Mouse (Mus musculus) liver, adult 2 months (tissue): ENCODE data around the gene Atxn7l1. TPM values are rescaled to one million over a fixed set of nuclear protein-coding genes. Genes with fewer than 3 reads are reported as not detected.
"Not testable (repeated sequence)": the region's sequence is repeated elsewhere in the genome, so short reads cannot be mapped to it uniquely, and the experiment has no call there.

Experiments
- DNase-seq: peaks from one replicate; pipeline ENCODE4 v3.0.0-alpha.2; 2011; ENCODE audit warnings: low read depth, low spot score; ENCODE audit errors: extremely low read depth
- H3K27ac ChIP-seq: fragments of 200-500 bp; replicated peaks from 2 replicates; pipeline ENCODE4 v1.5.1; 2012; ENCODE audit warnings: low read depth, mild to moderate bottlenecking, control low read depth, inconsistent platforms, low read length; ENCODE audit not compliant: insufficient read depth
- H3K27me3 ChIP-seq: fragments of 200-500 bp; 2 replicates; pipeline ENCODE4 v1.6.1; 2012; ENCODE audit warnings: mild to moderate bottlenecking, moderate library complexity, low read length, inconsistent platforms; ENCODE audit not compliant: control insufficient read depth, insufficient read depth
- H3K36me3 ChIP-seq: fragments of 200-500 bp; 2 replicates; pipeline ENCODE4 v1.6.1; 2012; ENCODE audit warnings: low read length, inconsistent platforms; ENCODE audit not compliant: control insufficient read depth, insufficient read depth
- H3K4me1 ChIP-seq: fragments of 200-500 bp; 2 replicates; pipeline ENCODE4 v1.6.1; 2011; ENCODE audit warnings: low read length; ENCODE audit not compliant: control insufficient read depth, insufficient read depth
- H3K4me3 ChIP-seq: fragments of 200-500 bp; 2 replicates; pipeline ENCODE4 v1.5.1; 2011; ENCODE audit warnings: low read depth, mild to moderate bottlenecking, control low read depth, low read length, moderate library complexity; ENCODE audit not compliant: insufficient read depth
- H3K79me2 ChIP-seq: fragments of 200-500 bp; 2 replicates; pipeline ENCODE4 v1.6.1; 2012; ENCODE audit warnings: inconsistent platforms, mild to moderate bottlenecking, low read length, moderate library complexity; ENCODE audit not compliant: control insufficient read depth, insufficient read depth
- H3K9ac ChIP-seq: fragments of 200-500 bp; 2 replicates; pipeline ENCODE4 v1.6.1; 2012; ENCODE audit warnings: low read depth, mild to moderate bottlenecking, control low read depth, inconsistent platforms, low read length
- CTCF ChIP-seq: fragments of 200-500 bp; IDR thresholded peaks from 2 replicates; pipeline ENCODE4 v1.5.1; 2011; ENCODE audit warnings: low read depth, low read length, control low read depth
- POLR2A ChIP-seq: fragments of 200-500 bp; IDR thresholded peaks from 2 replicates; pipeline ENCODE4 v1.6.1; 2011; ENCODE audit warnings: low read length, control low read depth; ENCODE audit not compliant: insufficient read depth; ENCODE audit errors: extremely low read depth
- WGBS: fragments of 180-500 bp; shearing (Covaris S2); methylation state at CpG from one replicate; pipeline ENCODE4 v1.1.7; 2018; 5-methylcytosine and 5-hydroxymethylcytosine counted together
- polyA plus RNA-seq: library from polyadenylated mRNA; depleted of rRNA; stranded (reverse); fragments of >200 nt; gene quantifications from 2 replicates; pipeline ENCODE4 v1.2.3, GENCODE M21; 2012
- total RNA-seq: library from RNA; depleted of rRNA; stranded (reverse); fragments of >200 nt; gene quantifications from 2 replicates; pipeline ENCODE4 v1.2.3, GENCODE M21; 2014

Atxn7l1 gene
- total and polyA plus RNA-seq, 2 experiments, result 6.1 to 16.2 TPM

GRCm38 (mm10) chr12:33154732-33155131 lies 7.2 kb downstream of the Atxn7l1 start:
- no peak overlapping the region for H3K27ac ChIP-seq

GRCm38 (mm10) chr12:33156334-33157018 lies 9.0 kb downstream of the Atxn7l1 start:
- no peak for DNase-seq
- 90% methylated on average over 7 of the region's 7 CpGs for WGBS
- TF ChIP-seq POLR2A, result no peak
- no peaks in the 10 kb centered on the region for H3K27me3 ChIP-seq
- H3K4me3 ChIP-seq, result no peak overlapping the region
- peaks cover 10% of the 10 kb centered on the region; the same call in 1 of the 2 replicates for H3K79me2 ChIP-seq
- no peak overlapping the region for H3K27ac ChIP-seq
- H3K4me1 ChIP-seq, result no peaks in the 10 kb centered on the region
- H3K36me3 ChIP-seq, result no peaks in the 10 kb centered on the region
- H3K9ac ChIP-seq, result no peak overlapping the region

More at GRCm38 (mm10) chr12:33154732-33155131, 7.2 kb downstream of the Atxn7l1 start:
- no peaks in the 10 kb centered on the region for H3K4me1 ChIP-seq
- 94% methylated on average over 3 of the region's 3 CpGs for WGBS
- H3K79me2 ChIP-seq, result peaks cover 14% of the 10 kb centered on the region; the same call in 1 of the 2 replicates
- no peak overlapping the region for H3K9ac ChIP-seq
- DNase-seq, result no peak
- TF ChIP-seq CTCF (no peak), POLR2A (no peak)
- H3K4me3 ChIP-seq, result no peak overlapping the region
- no peaks in the 10 kb centered on the region for H3K36me3 ChIP-seq
- H3K27me3 ChIP-seq, result no peaks in the 10 kb centered on the region

DNA sequence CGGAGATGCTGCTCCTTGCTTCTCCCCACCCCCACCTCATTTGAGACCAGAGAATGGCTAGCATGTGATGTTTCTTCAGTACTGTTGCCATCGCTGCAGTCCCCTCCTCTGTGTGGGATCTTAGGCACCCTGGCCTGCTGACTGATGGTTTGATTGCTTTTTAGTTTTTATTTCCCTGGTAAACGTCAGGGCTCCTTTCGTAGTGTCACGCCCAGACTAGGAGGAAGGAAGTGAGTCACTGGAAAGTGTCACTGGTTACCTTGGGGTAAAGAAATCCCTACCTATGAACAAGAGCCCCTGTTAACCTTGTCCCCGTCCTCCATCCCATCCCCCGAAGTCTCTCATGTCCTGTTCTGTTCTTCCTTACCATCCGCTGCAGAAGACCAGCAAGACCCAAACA lies 10.8 kb downstream of the Atxn7l1 start:
- Histone ChIP-seq H3K4me1 (no peaks in the 10 kb centered on the region), H3K9ac (no peak overlapping the region), H3K79me2 (peaks cover 10% of the 10 kb centered on the region; the same call in 1 of the 2 replicates), H3K27ac (no peak overlapping the region), H3K4me3 (no peak overlapping the region), H3K27me3 (no peaks in the 10 kb centered on the region), H3K36me3 (no peaks in the 10 kb centered on the region)
- TF ChIP-seq POLR2A (no peak), CTCF (no peak)
- no peak for DNase-seq
- WGBS, result 88% methylated on average over 8 of the region's 8 CpGs

GRCm38 (mm10) chr12:33160406-33160805 lies 12.9 kb downstream of the Atxn7l1 start:
- TF ChIP-seq POLR2A, result no peak
- Histone ChIP-seq H3K79me2 (peaks cover 7% of the 10 kb centered on the region; the same call in 1 of the 2 replicates), H3K9ac (no peak overlapping the region), H3K4me1 (no peaks in the 10 kb centered on the region), H3K27me3 (no peaks in the 10 kb centered on the region), H3K27ac (no peak overlapping the region), H3K4me3 (no peak overlapping the region), H3K36me3 (no peaks in the 10 kb centered on the region)
- 72% methylated on average over 7 of the region's 7 CpGs for WGBS
- DNase-seq, result no peak

DNA sequence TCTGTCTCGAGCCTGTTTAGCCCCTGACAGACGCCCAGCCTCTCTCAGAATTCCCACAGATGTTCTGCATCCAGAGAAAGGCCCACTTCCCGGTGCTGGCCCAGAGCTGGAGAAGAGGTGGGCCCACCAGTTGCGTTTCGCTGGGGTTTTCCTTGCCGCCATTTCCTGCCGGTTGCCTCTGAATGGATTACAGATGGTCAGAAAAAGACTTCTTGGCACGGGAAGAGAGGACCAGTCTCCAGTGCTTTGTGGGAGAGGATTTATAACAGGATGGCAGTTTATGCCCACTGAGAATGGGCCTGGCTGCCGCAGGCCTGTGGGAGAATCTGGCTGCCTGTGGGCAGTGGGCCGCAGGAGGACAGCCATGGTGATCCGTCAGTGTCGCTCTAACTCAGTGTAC lies 15.0 kb downstream of the Atxn7l1 start:
- no peak overlapping the region for H3K9ac ChIP-seq
- no peaks in the 10 kb centered on the region for H3K36me3 ChIP-seq
- no peak for DNase-seq
- H3K27me3 ChIP-seq, result no peaks in the 10 kb centered on the region
- H3K79me2 ChIP-seq, result peaks cover 3% of the 10 kb centered on the region; the same call in 1 of the 2 replicates
- no peak overlapping the region for H3K4me3 ChIP-seq
- no peak overlapping the region for H3K27ac ChIP-seq
- WGBS, result 81% methylated on average over 12 of the region's 12 CpGs
- TF ChIP-seq POLR2A, result no peak
- TF ChIP-seq CTCF, result no peak
- H3K4me1 ChIP-seq, result no peaks in the 10 kb centered on the region

- not testable (repeated sequence) for H3K9ac ChIP-seq, H3K79me2 ChIP-seq, H3K27me3 ChIP-seq, H3K4me1 ChIP-seq, H3K36me3 ChIP-seq, H3K27ac ChIP-seq, DNase-seq, H3K4me3 ChIP-seq
- WGBS, result 97% methylated on average over 5 of the region's 5 CpGs
These were observed 16.5 kb downstream of the Atxn7l1 start for GRCm38 (mm10) chr12:33164019-33164418.
